Mouse (Mus musculus): ENCODE data around the gene Clasrp.

DNA sequence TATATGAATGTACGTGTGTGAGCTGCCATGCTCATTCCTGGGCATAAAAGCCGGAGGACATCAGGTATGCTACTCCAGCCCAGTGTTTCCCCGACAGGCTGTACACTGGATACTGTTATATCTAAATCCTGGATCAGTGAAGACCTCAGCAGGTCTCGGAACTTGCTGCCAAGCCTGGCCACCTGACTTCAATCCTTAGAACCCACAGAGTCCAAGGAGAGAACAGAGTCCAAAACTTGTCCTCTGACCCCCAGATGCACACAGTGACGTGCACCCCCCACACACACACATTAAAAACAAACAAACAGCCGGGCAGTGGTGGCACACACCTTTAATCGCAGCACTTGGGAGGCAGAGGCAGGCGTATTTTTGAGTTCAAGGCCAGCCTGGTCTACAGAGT is 36.9 kb downstream of the Clasrp start:
- TF ChIP-seq POLR2A (IDR thresholded peaks at IDR 0.05; ENCODE audit: borderline replicate concordance, low read depth, low read length) = no peak
- no peak for TF ChIP-seq CTCF (IDR thresholded peaks at IDR 0.05; ENCODE audit: low read depth, low read length)

Data from bone marrow macrophage, adult 2 months (primary cell).